Mouse (Mus musculus) frontal cortex, postnatal 14 days (tissue): ENCODE data around the gene Rrbp1.

Source experiments
- DNase-seq, 2 experiments: peaks; one replicate each; pipeline ENCODE4 v3.0.0; 2022; ENCODE audit warnings: low spot score in 2 of 2

Rrbp1 gene

GRCm38 (mm10) chr2:144006686-144007085 lies 4.4 kb downstream of the Rrbp1 start:
- no peak for DNase-seq

GRCm38 (mm10) chr2:144005166-144005955 lies 5.7 kb downstream of the Rrbp1 start:
- DNase-seq = no peak

- DNase-seq = no peak
Observed at GRCm38 (mm10) chr2:144003544-144003943, 7.5 kb downstream of the Rrbp1 start.

- DNase-seq = no peak
Observed at GRCm38 (mm10) chr2:144002229-144002984, 8.7 kb downstream of the Rrbp1 start.

GRCm38 (mm10) chr2:143992977-143993376 lies 18.1 kb downstream of the Rrbp1 start:
- no peak for DNase-seq

GRCm38 (mm10) chr2:143991964-143992672 lies 18.9 kb downstream of the Rrbp1 start:
- no peak for DNase-seq

GRCm38 (mm10) chr2:143990997-143991396 lies 20.1 kb downstream of the Rrbp1 start:
- no peak for DNase-seq

- DNase-seq = no peak
Observed at GRCm38 (mm10) chr2:143988016-143988415, 23.0 kb downstream of the Rrbp1 start.

- DNase-seq = no peak
Observed at GRCm38 (mm10) chr2:143987485-143987884, 23.6 kb downstream of the Rrbp1 start.

GRCm38 (mm10) chr2:143983482-143983881 lies 27.6 kb downstream of the Rrbp1 start:
- no peak for DNase-seq

GRCm38 (mm10) chr2:143982901-143983300 lies 28.2 kb downstream of the Rrbp1 start:
- no peak for DNase-seq

- no peak for DNase-seq
Observed at GRCm38 (mm10) chr2:143982152-143982551, 28.9 kb downstream of the Rrbp1 start.

- DNase-seq = peak in 1 of 2 experiments; percentile 64
Observed at GRCm38 (mm10) chr2:143980781-143981398, 30.2 kb downstream of the Rrbp1 start.

- DNase-seq = no peak
Observed at GRCm38 (mm10) chr2:143978444-143979147, 32.5 kb downstream of the Rrbp1 start.

- DNase-seq = no peak
Observed at GRCm38 (mm10) chr2:143975146-143975649, 35.9 kb downstream of the Rrbp1 start.

- no peak for DNase-seq
Observed at GRCm38 (mm10) chr2:143973161-143973560, 37.9 kb downstream of the Rrbp1 start.

- no peak for DNase-seq
Observed at GRCm38 (mm10) chr2:143971887-143972286, 39.2 kb downstream of the Rrbp1 start.

GRCm38 (mm10) chr2:143970841-143971240 lies 40.2 kb downstream of the Rrbp1 start:
- DNase-seq = no peak

GRCm38 (mm10) chr2:143969260-143969659 lies 41.8 kb downstream of the Rrbp1 start:
- no peak for DNase-seq

GRCm38 (mm10) chr2:143963318-143963717 lies 47.7 kb downstream of the Rrbp1 start:
- DNase-seq = no peak

GRCm38 (mm10) chr2:143962192-143962591 lies 48.9 kb downstream of the Rrbp1 start:
- no peak for DNase-seq
